Mouse (Mus musculus) heart, embryonic 10.5 days (tissue): ENCODE results near the gene Muc3a. TPM values are rescaled to one million over a fixed set of nuclear protein-coding genes. Genes with fewer than 3 reads are reported as not detected.

Experiments used
- DNase-seq: peaks from one replicate; pipeline ENCODE4 v3.0.0-alpha.2; 2017; ENCODE audit warnings: low spot score
- H3K27ac ChIP-seq: fragments of 300-500 bp; sonication (generic); 2 replicates; pipeline ENCODE4 v1.5.1; 2016; ENCODE audit warnings: mild to moderate bottlenecking
- H3K27me3 ChIP-seq: fragments of 300-500 bp; sonication (generic); 2 replicates; pipeline ENCODE4 v1.6.1; 2016; ENCODE audit warnings: mild to moderate bottlenecking; ENCODE audit not compliant: poor library complexity, insufficient read depth, severe bottlenecking
- H3K36me3 ChIP-seq: fragments of 300-500 bp; sonication (generic); 2 replicates; pipeline ENCODE4 v1.6.1; 2016; ENCODE audit warnings: mild to moderate bottlenecking, moderate library complexity
- H3K4me1 ChIP-seq: fragments of 300-500 bp; sonication (generic); 2 replicates; pipeline ENCODE4 v1.6.1; 2016; ENCODE audit warnings: mild to moderate bottlenecking
- H3K4me3 ChIP-seq: fragments of 300-500 bp; sonication (generic); 2 replicates; pipeline ENCODE4 v1.5.1; 2016; ENCODE audit warnings: mild to moderate bottlenecking, moderate library complexity
- H3K9me3 ChIP-seq: fragments of 300-500 bp; sonication (generic); 2 replicates; pipeline ENCODE4 v1.6.1; 2016; ENCODE audit warnings: mild to moderate bottlenecking, moderate library complexity
- WGBS: fragments of 180-500 bp; shearing (Covaris S2); methylation state at CpG from one replicate; pipeline ENCODE4 v1.1.7; 2016; 5-methylcytosine and 5-hydroxymethylcytosine counted together
- polyA plus RNA-seq: library from polyadenylated mRNA; unstranded; fragments of >200 nt; fragmentation: Nextera tagmentation; extraction: Ambion mirVana; gene quantifications from 2 replicates; pipeline ENCODE4 v1.2.1, GENCODE M21; 2016

The Muc3a gene
- polyA plus RNA-seq, 1 experiment from 2014 or later, result 0.40 TPM

DNA sequence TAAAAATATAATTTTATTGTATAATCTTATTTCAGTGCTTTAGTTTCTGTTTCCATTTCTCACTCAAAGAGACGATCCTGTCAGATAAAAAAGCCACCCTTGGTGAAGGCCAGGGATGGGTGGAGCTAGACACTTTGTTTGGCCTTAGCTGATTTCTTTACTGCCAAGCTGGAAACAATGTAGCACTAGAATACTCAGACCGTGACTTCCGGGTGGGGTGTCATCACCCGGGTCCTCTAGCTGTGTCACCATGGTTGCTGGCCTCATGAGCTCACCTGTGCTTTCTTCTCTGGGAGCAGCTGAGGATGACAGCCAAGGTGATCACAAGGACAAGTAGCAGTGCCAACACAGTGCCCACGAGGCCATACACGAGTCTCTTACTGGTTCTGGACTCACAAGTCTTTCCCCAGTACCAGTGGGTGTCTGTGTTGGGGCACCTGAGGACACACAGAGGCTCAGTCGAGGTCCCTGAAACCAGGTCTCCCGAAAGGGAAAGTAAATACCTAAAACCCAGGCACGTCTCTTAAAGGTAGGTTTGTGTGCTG is 41.3 kb downstream of the Muc3a start:
- WGBS, result 77% methylated on average over 9 of the region's 9 CpGs
- Histone ChIP-seq H3K4me1 (no peaks in the 10 kb centered on the region), H3K9me3 (no peaks in the 10 kb centered on the region), H3K27ac (no peak overlapping the region), H3K27me3 (peaks cover 14% of the 10 kb centered on the region), H3K4me3 (no peak overlapping the region), H3K36me3 (no peaks in the 10 kb centered on the region)
- no peak for DNase-seq

DNA sequence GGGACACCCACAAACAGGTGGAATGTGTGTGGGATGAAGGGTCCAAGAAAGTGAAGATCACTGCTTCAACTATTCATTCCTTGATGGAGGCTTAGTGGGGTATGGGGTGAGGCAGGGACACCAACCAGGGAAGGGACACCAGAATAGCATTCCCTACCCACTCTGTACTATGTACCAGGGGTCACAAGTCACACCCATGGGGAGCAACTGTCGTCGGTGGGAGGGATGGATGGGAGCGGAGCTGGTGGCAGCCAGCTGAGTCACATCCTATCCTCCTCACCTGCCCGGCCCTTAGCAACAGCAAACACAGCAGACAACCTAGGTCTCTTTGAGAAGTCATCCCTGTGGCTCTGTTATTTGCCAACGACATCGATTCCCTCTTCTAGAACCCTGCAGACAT is 44.6 kb downstream of the Muc3a start:
- Histone ChIP-seq H3K36me3 (no peaks in the 10 kb centered on the region), H3K27ac (no peak overlapping the region), H3K4me1 (no peaks in the 10 kb centered on the region), H3K9me3 (no peaks in the 10 kb centered on the region), H3K27me3 (peaks cover 13% of the 10 kb centered on the region), H3K4me3 (no peak overlapping the region)
- 67% methylated on average over 6 of the region's 6 CpGs for WGBS
- DNase-seq, result no peak

DNA sequence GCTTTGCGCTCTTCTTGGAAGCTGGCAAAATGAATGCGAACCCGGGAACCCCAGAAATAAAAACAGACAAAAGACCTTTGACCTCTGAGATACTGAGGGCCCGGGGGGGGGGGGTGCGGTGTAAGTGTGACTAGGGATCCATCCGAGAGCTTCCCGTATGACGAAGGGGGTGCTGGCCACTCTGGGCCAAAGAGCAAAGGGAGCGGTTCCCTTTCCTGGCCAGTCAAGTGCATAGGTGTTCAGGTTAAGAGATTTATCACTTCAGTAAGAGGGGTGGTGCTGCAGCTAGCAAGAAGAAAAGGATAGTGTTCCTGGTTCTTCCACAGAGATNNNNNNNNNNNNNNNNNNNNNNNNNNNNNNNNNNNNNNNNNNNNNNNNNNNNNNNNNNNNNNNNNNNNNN is 46.2 kb downstream of the Muc3a start:
- DNase-seq, result no peak
- Histone ChIP-seq H3K9me3 (no peaks in the 10 kb centered on the region), H3K4me1 (no peaks in the 10 kb centered on the region), H3K27me3 (peaks cover 11% of the 10 kb centered on the region; the same call in 1 of the 2 replicates), H3K36me3 (no peaks in the 10 kb centered on the region), H3K27ac (no peak overlapping the region), H3K4me3 (no peak overlapping the region)
- 71% methylated on average over 9 of the region's 9 CpGs for WGBS

DNA sequence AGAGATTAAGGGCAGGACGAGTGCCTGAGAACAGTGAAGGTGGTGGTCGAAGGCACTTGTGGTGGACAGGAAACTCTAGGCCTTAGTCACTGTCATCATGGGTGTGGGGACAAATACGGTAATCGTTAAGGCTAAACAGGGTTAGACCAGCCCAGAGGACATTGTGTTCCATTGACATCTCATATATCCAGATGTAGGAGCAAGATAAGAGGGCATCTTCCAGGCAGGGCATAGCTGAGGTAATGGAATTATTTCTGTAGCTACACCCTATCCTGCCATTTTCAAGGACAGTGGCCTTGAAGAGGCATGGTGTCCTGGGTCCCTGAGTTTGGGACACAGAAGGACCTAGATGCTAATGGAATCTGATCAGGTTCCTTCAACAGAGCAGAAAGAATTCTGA is 50.3 kb downstream of the Muc3a start:
- H3K27ac ChIP-seq, result no peak overlapping the region
- DNase-seq, result no peak
- no peaks in the 10 kb centered on the region for H3K4me1 ChIP-seq
- H3K36me3 ChIP-seq, result no peaks in the 10 kb centered on the region
- peaks cover 4% of the 10 kb centered on the region; the same call in 1 of the 2 replicates for H3K27me3 ChIP-seq
- 70% methylated on average over 4 of the region's 4 CpGs for WGBS
- H3K9me3 ChIP-seq, result 0 out of 2 replicates have a peak, but pooled peaks cover under 1% of the 10 kb centered on the region
- no peak overlapping the region for H3K4me3 ChIP-seq

DNA sequence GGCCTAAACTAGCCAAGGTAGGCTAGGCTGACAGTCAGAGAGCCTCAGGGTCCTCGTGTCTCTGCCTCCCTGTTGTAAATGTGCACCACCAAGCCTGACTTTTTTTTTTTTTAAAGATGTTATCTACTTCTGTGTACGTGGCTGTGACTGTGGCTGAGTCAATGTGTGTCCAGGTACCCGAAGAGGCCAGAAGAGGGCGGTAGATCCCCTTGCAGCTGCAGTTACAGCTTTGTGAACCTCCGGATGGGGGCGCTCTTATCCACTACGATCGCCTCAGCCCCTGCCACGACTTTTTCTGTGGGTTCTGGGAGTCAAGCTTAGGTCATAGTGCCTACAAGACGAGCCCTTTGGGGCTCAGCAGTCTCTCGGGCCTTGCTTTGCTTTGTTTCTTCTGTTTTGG is 52.7 kb downstream of the Muc3a start:
- 28% methylated on average over 11 of the region's 11 CpGs for WGBS
- Histone ChIP-seq H3K9me3 (0 out of 2 replicates have a peak, but pooled peaks cover 5% of the 10 kb centered on the region), H3K36me3 (no peaks in the 10 kb centered on the region), H3K27ac (no peak overlapping the region), H3K4me1 (no peaks in the 10 kb centered on the region), H3K4me3 (no peak overlapping the region), H3K27me3 (no peaks in the 10 kb centered on the region)
- no peak for DNase-seq

Other genes with a start within 250 kb of the Muc3a start
- 0.50 and 0.69 TPM in 2 replicates for gene Cldn15, start 245.8 kb downstream of the Muc3a start, polyA plus RNA-seq
- gene Plod3, start 225.4 kb downstream of the Muc3a start, polyA plus RNA-seq, result 44.4 and 50.7 TPM in 2 replicates
- gene Znhit1, start 224.4 kb downstream of the Muc3a start, polyA plus RNA-seq, result 92.7 and 103 TPM in 2 replicates
- gene Vgf, start 186.0 kb downstream of the Muc3a start, polyA plus RNA-seq, result not detected in 2 replicates
- 177 and 178 TPM in 2 replicates for gene Ap1s1, start 166.3 kb downstream of the Muc3a start, polyA plus RNA-seq
- 0.07 and 0.51 TPM in 2 replicates for gene Serpine1, start 140.1 kb downstream of the Muc3a start, polyA plus RNA-seq
- gene Trim56, start 96.2 kb downstream of the Muc3a start, polyA plus RNA-seq, result 6.4 and 7.4 TPM in 2 replicates
- gene Muc3, start 63.1 kb downstream of the Muc3a start, polyA plus RNA-seq, result not detected in 2 replicates
- 10.7 and 24.1 TPM in 2 replicates for gene Ache, start 75.1 kb upstream of the Muc3a start, polyA plus RNA-seq
- gene Ufsp1, start 82.2 kb upstream of the Muc3a start, polyA plus RNA-seq, result 11.1 and 12.3 TPM in 2 replicates
- gene Srrt, start 95.3 kb upstream of the Muc3a start, polyA plus RNA-seq, result 124 and 147 TPM in 2 replicates
- 55.6 and 62.2 TPM in 2 replicates for gene Trip6, start 102.0 kb upstream of the Muc3a start, polyA plus RNA-seq
- gene Slc12a9, start 121.2 kb upstream of the Muc3a start, polyA plus RNA-seq, result 10.6 and 12.0 TPM in 2 replicates
- 36.4 and 42.5 TPM in 2 replicates for gene Ephb4, start 137.7 kb upstream of the Muc3a start, polyA plus RNA-seq